Mouse (Mus musculus) kidney, postnatal 36 days (tissue): ENCODE results near the gene Fam69a.
"Not testable (repeated sequence)": the region's sequence is repeated elsewhere in the genome, so short reads cannot be mapped to it uniquely, and the experiment has no call there.

Source experiments
- DNase-seq, 2 experiments: peaks; one replicate each; pipeline ENCODE4 v3.0.0; 2021 to 2022; ENCODE audit warnings: mixed read lengths in 2 of 2

Gene Fam69a

GRCm38 (mm10) chr5:107979901-107980300 is 7.0 kb downstream of the Fam69a start:
- no peak for DNase-seq

- DNase-seq: no peak
Measured at GRCm38 (mm10) chr5:107978289-107979035, 8.4 kb downstream of the Fam69a start.

GRCm38 (mm10) chr5:107977640-107978288 is 9.1 kb downstream of the Fam69a start:
- DNase-seq: no peak

GRCm38 (mm10) chr5:107973310-107973709 is 13.6 kb downstream of the Fam69a start:
- DNase-seq: peak; percentile 57 to 61

- no peak for DNase-seq
Measured at GRCm38 (mm10) chr5:107972444-107973272, 14.2 kb downstream of the Fam69a start.

GRCm38 (mm10) chr5:107971069-107971468 is 15.8 kb downstream of the Fam69a start:
- no peak for DNase-seq

- not testable (repeated sequence) for DNase-seq
Measured at GRCm38 (mm10) chr5:107969818-107970217, 17.1 kb downstream of the Fam69a start.

GRCm38 (mm10) chr5:107968079-107968478 is 18.8 kb downstream of the Fam69a start:
- no peak for DNase-seq

- no peak for DNase-seq
Measured at GRCm38 (mm10) chr5:107966841-107967457, 19.9 kb downstream of the Fam69a start.

GRCm38 (mm10) chr5:107966156-107966555 is 20.7 kb downstream of the Fam69a start:
- no peak for DNase-seq

- no peak for DNase-seq
Measured at GRCm38 (mm10) chr5:107965355-107965991, 21.4 kb downstream of the Fam69a start.

- DNase-seq: no peak
Measured at GRCm38 (mm10) chr5:107964031-107964758, 22.7 kb downstream of the Fam69a start.

GRCm38 (mm10) chr5:107961438-107962251 is 25.2 kb downstream of the Fam69a start:
- DNase-seq: peak; percentile 32 to 52

- no peak for DNase-seq
Measured at GRCm38 (mm10) chr5:107960532-107961202, 26.2 kb downstream of the Fam69a start.

GRCm38 (mm10) chr5:107959624-107960300 is 27.1 kb downstream of the Fam69a start:
- DNase-seq: no peak

GRCm38 (mm10) chr5:107950643-107951042 is 36.2 kb downstream of the Fam69a start:
- no peak for DNase-seq

GRCm38 (mm10) chr5:107949607-107950006 is 37.3 kb downstream of the Fam69a start:
- no peak for DNase-seq

- DNase-seq: no peak
Measured at GRCm38 (mm10) chr5:107948899-107949298, 38.0 kb downstream of the Fam69a start.

GRCm38 (mm10) chr5:107947548-107947947 is 39.3 kb downstream of the Fam69a start:
- DNase-seq: peak; percentile 49 to 80

GRCm38 (mm10) chr5:107946475-107946874 is 40.4 kb downstream of the Fam69a start:
- DNase-seq: no peak
